In the genomic region with DNA sequence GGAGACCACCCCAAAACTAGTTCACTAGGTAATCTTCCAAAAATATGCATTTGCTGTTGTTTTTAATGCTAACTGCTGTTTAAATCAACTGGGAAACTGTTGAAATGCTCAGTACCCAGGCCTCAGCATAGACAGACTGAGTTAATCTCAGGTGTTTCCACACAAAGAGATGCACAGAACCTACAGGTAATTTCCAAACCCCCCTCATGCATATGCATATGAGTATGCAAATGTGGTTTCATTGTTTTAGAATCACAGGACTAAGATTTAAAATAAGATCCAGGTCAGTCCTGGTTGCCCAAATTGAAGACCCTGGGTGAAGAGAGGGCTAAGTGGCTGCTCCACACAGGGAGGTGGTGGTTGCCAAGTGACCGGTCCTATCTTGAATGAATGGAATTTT, we compare ENCODE assay signal across 14 mouse cellular contexts.
"Had no signal": no experiment of that assay in that cellular context is flagged by ENCODE, and none has a peak within 500 bp of the region (broad histone marks: within the 10 kb centered on the region; RNA-seq: fewer than 3 reads in every experiment).

No protein-coding gene starts in this region.

- DNase-seq: cerebellum, adult 9-10 months; cerebellum, adult 9-11 months; cerebellum, postnatal 10 days; cerebellum, postnatal 14 days; cerebellum, postnatal 25 days; cerebellum, postnatal 36 days; embryo, embryonic 11 days; forebrain, postnatal 0 days; gastrocnemius, adult 2 months; gastrocnemius, postnatal 10 days; gastrocnemius, postnatal 14 days; gastrocnemius, postnatal 25 days; gastrocnemius, postnatal 36 days; heart, adult 18-20 months had no signal
